Mouse (Mus musculus) layer of hippocampus, postnatal 25 days (tissue): ENCODE measurements at regions not wholly inside any gene's neighbourhood (a gene's known extent, or its start where the extent isn't known, plus 50 kb on each side); places are given as distances from the start of the nearest gene placed in this dataset.

Experiments used
- DNase-seq, 2 experiments: peaks; one replicate each; pipeline ENCODE4 v3.0.0; 2022; ENCODE audit warnings: mixed read lengths in 2 of 2, low spot score in 1 of 2; ENCODE audit errors: extremely low spot score in 1 of 2

GRCm38 (mm10) chr9:32815473-32815872, 179.5 kb downstream of the Ets1 start:
- no peak for DNase-seq

GRCm38 (mm10) chr9:32816649-32817425, 180.8 kb downstream of the Ets1 start:
- no peak for DNase-seq

GRCm38 (mm10) chr9:32817442-32818358, 181.7 kb downstream of the Ets1 start:
- DNase-seq: no peak

- DNase-seq: no peak
Measured at GRCm38 (mm10) chr9:32823439-32824133, 187.6 kb downstream of the Ets1 start.

GRCm38 (mm10) chr9:32824134-32824531, 188.1 kb downstream of the Ets1 start:
- no peak for DNase-seq

- DNase-seq: no peak
Measured at GRCm38 (mm10) chr9:32830268-32830891, 194.4 kb downstream of the Ets1 start.

- DNase-seq: no peak
Measured at GRCm38 (mm10) chr9:32833373-32833772, 197.4 kb downstream of the Ets1 start.

- no peak for DNase-seq
Measured at GRCm38 (mm10) chr9:32834751-32835625, 199.0 kb downstream of the Ets1 start.

- no peak for DNase-seq
Measured at GRCm38 (mm10) chr9:32835626-32835971, 199.6 kb downstream of the Ets1 start.

GRCm38 (mm10) chr9:32836371-32836770, 200.3 kb downstream of the Ets1 start:
- no peak for DNase-seq

GRCm38 (mm10) chr9:32847361-32847760, 211.3 kb downstream of the Ets1 start:
- no peak for DNase-seq

- no peak for DNase-seq
Measured at GRCm38 (mm10) chr9:32852282-32852681, 216.3 kb downstream of the Ets1 start.

GRCm38 (mm10) chr9:32863286-32863685, 227.3 kb downstream of the Ets1 start:
- no peak for DNase-seq

GRCm38 (mm10) chr9:32868936-32869335, 232.9 kb downstream of the Ets1 start:
- no peak for DNase-seq

GRCm38 (mm10) chr9:32874306-32874875, 238.4 kb downstream of the Ets1 start:
- no peak for DNase-seq

- no peak for DNase-seq
Measured at GRCm38 (mm10) chr9:32882819-32883587, 247.0 kb downstream of the Ets1 start.

GRCm38 (mm10) chr9:32886008-32886650, 250.1 kb downstream of the Ets1 start:
- no peak for DNase-seq

GRCm38 (mm10) chr9:32899801-32900200, 263.8 kb downstream of the Ets1 start:
- no peak for DNase-seq
